Mouse (Mus musculus) ES-E14 (cell line): ENCODE results near the gene Ndufs1. TPM values are rescaled to one million over a fixed set of nuclear protein-coding genes. Genes with fewer than 3 reads are reported as not detected.

ENCODE experiments used
- DNase-seq: peaks from one replicate; pipeline ENCODE4 v3.0.0-alpha.2; 2013; ENCODE audit warnings: low read depth, low spot score
- H3K27ac ChIP-seq: 2 replicates; pipeline ENCODE4 v1.5.1; 2012; ENCODE audit warnings: low read depth, mild to moderate bottlenecking, low read length, moderate library complexity, mixed read lengths; ENCODE audit not compliant: poor library complexity, insufficient read depth, severe bottlenecking
- H3K36me3 ChIP-seq: 2 replicates; pipeline ENCODE4 v1.6.1; 2012; ENCODE audit warnings: mild to moderate bottlenecking, low read length, moderate library complexity, mixed read lengths; ENCODE audit not compliant: control insufficient read depth, poor library complexity, insufficient read depth, severe bottlenecking
- H3K4me1 ChIP-seq, 2 experiments: fragments of 150-350 bp in 1 of 2; sonication (generic) in 1 of 2; 2 replicates each; pipeline ENCODE4 v1.6.1; 2012; ENCODE audit warnings: low read length in 2 of 2, mild to moderate bottlenecking in 1 of 2, mixed read lengths in 1 of 2; ENCODE audit not compliant: control insufficient read depth in 2 of 2, insufficient read depth in 2 of 2, poor library complexity in 1 of 2
- H3K4me3 ChIP-seq, 2 experiments: fragments of 150-350 bp in 1 of 2; sonication (generic) in 1 of 2; 2 replicates each; pipeline ENCODE4 v1.5.1; 2012; ENCODE audit warnings: low read length in 2 of 2, low read depth in 1 of 2, mild to moderate bottlenecking in 1 of 2, mixed read lengths in 1 of 2; ENCODE audit not compliant: insufficient read depth in 1 of 2, poor library complexity in 1 of 2, severe bottlenecking in 1 of 2
- H3K9ac ChIP-seq: 2 replicates; pipeline ENCODE4 v1.6.1; 2012; ENCODE audit warnings: low read depth, mild to moderate bottlenecking, low read length, mixed read lengths; ENCODE audit not compliant: poor library complexity, insufficient read depth, severe bottlenecking
- H3K9me3 ChIP-seq: fragments of 150-350 bp; sonication (generic); 2 replicates; pipeline ENCODE4 v1.6.1; 2012; ENCODE audit warnings: low read depth, mild to moderate bottlenecking, low read length; ENCODE audit not compliant: control insufficient read depth, insufficient read depth
- CHD2 ChIP-seq: IDR thresholded peaks from 2 replicates; pipeline ENCODE4 v1.6.1; 2014; ENCODE audit warnings: mild to moderate bottlenecking, low read depth, low read length, inconsistent platforms
- HCFC1 ChIP-seq: IDR thresholded peaks from 2 replicates; pipeline ENCODE4 v1.6.1; 2012; ENCODE audit warnings: low read length, inconsistent platforms, borderline replicate concordance; ENCODE audit not compliant: insufficient read depth
- MAFK ChIP-seq: IDR thresholded peaks from 2 replicates; pipeline ENCODE4 v1.6.1; 2014; ENCODE audit warnings: mild to moderate bottlenecking, low read depth, low read length, inconsistent platforms; ENCODE audit not compliant: insufficient read depth
- ZC3H11A ChIP-seq: IDR thresholded peaks from 2 replicates; pipeline ENCODE4 v1.6.1; 2012; ENCODE audit warnings: low read depth, mild to moderate bottlenecking, inconsistent platforms, low read length, borderline replicate concordance
- ZNF384 ChIP-seq: IDR thresholded peaks from 2 replicates; pipeline ENCODE4 v1.6.1; 2012; ENCODE audit warnings: low read depth, low read length, inconsistent platforms
- in situ Hi-C, 2 experiments: fragments of 600-800 bp; cut with MboI; formaldehyde crosslinking; loops; one replicate each; pipeline ENCODE4 v1.15.1; 2025; ENCODE audit warnings: low sequenced_read_pairs in 2 of 2, inconsistent platforms in 1 of 2; ENCODE audit not compliant: unreplicated experiment in 2 of 2
- total RNA-seq: library from RNA; depleted of rRNA; stranded (reverse); fragments of 300-350 nt; gene quantifications from 2 replicates; pipeline ENCODE4 v1.2.3, GENCODE M21; 2012

Gene Ndufs1
- total RNA-seq, 1 experiment = 101 TPM

- DNase-seq = no peak
- peaks cover 2% of the 10 kb centered on the region for H3K36me3 ChIP-seq
- H3K4me1 ChIP-seq = peaks cover 0 to 19% of the 10 kb centered on the region in 2 experiments; a peak in 2 of 4 replicates
- TF ChIP-seq MAFK (no peak), ZC3H11A (no peak), HCFC1 (no peak), CHD2 (no peak)
- H3K4me3 ChIP-seq = peak within 1 kb of the TSS; percentile 39 to 46
- in situ Hi-C loops = no loop called here
- peak within 1 kb of the TSS; percentile 78 for H3K27ac ChIP-seq
- H3K9me3 ChIP-seq = no peaks in the 10 kb centered on the region
- H3K9ac ChIP-seq = peak within 1 kb of the TSS; percentile 41; the same call in 1 of the 2 replicates
These were observed 37.6 kb upstream of the Ndufs1 start, which contains the start of gene Gpr1 for GRCm38 (mm10) chr1:63214271-63214558. Gene Gpr1, minus strand, starts transcription at chr1:63214543.

DNA sequence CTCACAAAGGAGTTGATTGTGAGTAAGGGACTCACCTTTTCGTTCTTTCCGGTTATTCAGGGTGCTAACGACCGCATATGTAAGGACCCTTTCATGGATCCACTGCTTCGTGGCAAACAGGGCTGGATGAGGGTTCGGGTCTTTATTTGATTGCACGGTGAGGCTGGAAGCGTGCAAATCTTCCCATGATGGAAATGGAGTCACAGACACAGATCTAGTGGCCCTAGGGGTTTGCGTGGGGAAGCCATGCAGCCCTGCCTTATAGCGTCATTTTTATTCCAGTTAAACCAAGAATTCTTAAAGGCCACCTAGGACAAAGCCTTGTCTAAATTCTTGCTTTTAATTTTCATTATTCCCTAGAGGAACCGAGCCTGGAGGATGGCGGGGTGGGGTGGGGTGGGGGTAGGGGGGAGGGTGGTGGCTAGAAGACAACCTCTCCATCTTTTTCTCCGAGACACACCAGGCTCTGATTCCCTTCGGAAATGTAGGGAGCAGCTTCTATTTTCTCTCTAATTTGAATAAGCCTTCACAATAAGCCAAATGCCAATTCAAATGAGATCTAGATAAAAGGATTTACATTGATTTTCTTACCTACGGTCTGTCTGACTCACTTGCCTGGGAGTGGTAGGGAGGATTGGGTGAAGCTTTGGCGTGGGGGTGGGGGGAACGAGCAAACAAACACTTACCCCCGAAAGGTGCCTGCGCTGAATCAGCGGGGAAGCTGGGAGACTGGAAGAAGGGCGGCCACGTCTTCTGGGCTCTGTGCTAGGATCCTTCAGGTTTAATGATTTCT is 37.0 kb upstream of the Ndufs1 start:
- in situ Hi-C loops = no loop called here
- no peak for DNase-seq
- Histone ChIP-seq H3K9me3 (no peaks in the 10 kb centered on the region), H3K9ac (peak overlapping the region; percentile 41; the same call in 1 of the 2 replicates), H3K4me3 (peak overlapping the region; percentile 39 to 46), H3K36me3 (peaks cover under 1% of the 10 kb centered on the region), H3K27ac (peak overlapping the region; percentile 78), H3K4me1 (peaks cover 0 to 19% of the 10 kb centered on the region in 2 experiments; a peak in 2 of 4 replicates)
- TF ChIP-seq ZC3H11A = no peak
- TF ChIP-seq HCFC1 = no peak
- TF ChIP-seq ZNF384 = no peak
- TF ChIP-seq CHD2 = no peak
- TF ChIP-seq MAFK = no peak

- Histone ChIP-seq H3K36me3 (no peaks in the 10 kb centered on the region; the same call in 1 of the 2 replicates), H3K4me3 (peak overlapping the region in 1 of 2 experiments; percentile 17; a peak in 1 of 4 replicates), H3K9me3 (no peaks in the 10 kb centered on the region), H3K4me1 (peaks cover 6 to 18% of the 10 kb centered on the region in 2 experiments), H3K9ac (no peak overlapping the region), H3K27ac (peak overlapping the region; percentile 72; the same call in 1 of the 2 replicates)
- TF ChIP-seq ZNF384 (peak; percentile 90), HCFC1 (peak; percentile 35; the same call in 1 of the 2 replicates), MAFK (no peak), ZC3H11A (no peak)
- in situ Hi-C loops = no loop called here
- DNase-seq = no peak
These were observed 33.4 kb upstream of the Ndufs1 start for GRCm38 (mm10) chr1:63209861-63210529.

DNA sequence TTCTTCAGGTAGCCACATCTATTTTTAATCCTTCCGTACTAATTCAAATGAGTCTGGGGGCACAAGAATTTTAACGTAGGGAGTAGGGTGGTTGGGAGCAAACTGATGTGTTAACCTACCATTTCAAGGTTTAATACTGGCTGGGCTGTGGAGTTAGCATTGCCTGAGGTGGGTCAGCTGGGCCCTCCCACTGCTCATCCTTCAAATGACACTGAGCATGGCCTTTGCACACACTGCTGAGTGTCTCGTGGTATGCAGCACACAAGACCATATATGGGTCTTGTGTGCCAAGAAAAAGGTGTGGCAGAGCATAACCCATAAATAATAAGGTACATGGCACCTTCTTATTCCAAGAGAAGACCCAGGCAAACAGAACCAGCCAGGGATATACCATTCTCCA is 31.0 kb upstream of the Ndufs1 start:
- Histone ChIP-seq H3K27ac (no peak overlapping the region; the same call in 1 of the 2 replicates), H3K9ac (no peak overlapping the region), H3K4me1 (peaks cover 6 to 20% of the 10 kb centered on the region in 2 experiments), H3K4me3 (no peak overlapping the region), H3K36me3 (no peaks in the 10 kb centered on the region; the same call in none of the 2 replicates), H3K9me3 (no peaks in the 10 kb centered on the region)
- no peak for TF ChIP-seq ZNF384
- TF ChIP-seq CHD2 = no peak
- no peak for TF ChIP-seq ZC3H11A
- TF ChIP-seq HCFC1 = no peak
- no peak for TF ChIP-seq MAFK
- no peak for DNase-seq
- in situ Hi-C loops = no loop called here
